Mouse (Mus musculus) myocyte (in vitro differentiated cells): ENCODE data around the gene Prps1.

Experiments
- MAX ChIP-seq: IDR thresholded peaks from one replicate; pipeline ENCODE4 v1.6.1; 2011; ENCODE audit warnings: low read depth, mild to moderate bottlenecking, control low read depth
- MYOD1 ChIP-seq, 3 experiments: IDR thresholded peaks; one replicate each; pipeline ENCODE4 v1.6.1; 2011; ENCODE audit warnings: control low read depth in 2 of 3, low read depth in 2 of 3, mild to moderate bottlenecking in 2 of 3, moderate library complexity in 1 of 3; ENCODE audit not compliant: insufficient read length in 2 of 3, control insufficient read depth in 1 of 3
- POLR2A ChIP-seq: IDR thresholded peaks from one replicate; pipeline ENCODE4 v1.6.1; 2011; ENCODE audit warnings: low read depth, mild to moderate bottlenecking, control low read depth, moderate library complexity; ENCODE audit not compliant: insufficient read length
- TCF12 ChIP-seq: IDR thresholded peaks from one replicate; pipeline ENCODE4 v1.6.1; 2011; ENCODE audit warnings: mild to moderate bottlenecking, control low read depth; ENCODE audit not compliant: poor library complexity, insufficient read depth, severe bottlenecking

DNA sequence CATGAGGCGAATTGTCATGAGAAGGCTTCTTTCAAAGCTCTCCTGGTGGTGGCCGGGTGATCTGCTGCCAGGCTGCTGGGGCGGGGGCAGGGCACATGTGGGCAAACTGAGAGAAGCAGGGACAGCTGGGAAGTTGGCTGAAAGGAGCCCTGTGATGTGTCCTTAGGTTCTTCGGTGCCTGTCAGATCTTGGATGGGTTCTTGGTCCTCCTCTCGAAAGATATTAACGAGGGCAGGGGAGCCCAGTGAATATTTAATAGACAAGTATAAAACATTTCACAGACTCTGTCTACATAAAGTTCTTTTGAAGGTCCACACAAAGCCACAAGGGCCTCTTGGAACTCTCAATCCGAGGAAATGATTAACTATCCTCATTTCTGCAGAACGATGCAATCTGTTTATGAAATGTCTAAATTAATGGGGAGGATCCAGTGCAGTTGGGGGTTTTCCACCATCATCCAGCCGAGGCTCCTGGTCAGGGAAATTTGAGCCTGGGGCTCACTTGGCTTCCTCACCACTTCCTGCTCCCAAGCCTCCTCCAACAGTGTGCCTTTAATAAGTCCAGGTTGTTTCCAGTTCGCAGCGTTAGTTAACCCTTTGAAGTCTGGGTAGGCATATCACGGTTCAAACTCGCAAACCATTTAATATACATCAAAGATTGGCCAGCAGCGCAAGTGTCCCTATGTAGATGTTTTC lies 65.8 kb downstream of the Prps1 start:
- TF ChIP-seq POLR2A (no peak), MAX (no peak), TCF12 (peak; percentile 37), MYOD1 (IDR thresholded peaks at IDR 0.05; ENCODE audit: control insufficient read depth in 1 of 3, insufficient read length in 2 of 3, low read depth in 2 of 3) (peak; percentile 24 to 93 (median 89))
